Mouse (Mus musculus): ENCODE measurements around the gene Cbx4. TPM values are rescaled to one million over a fixed set of nuclear protein-coding genes. Genes with fewer than 3 reads are reported as not detected.
A peak's percentile ranks its signal among the peaks of the same experiment; 100 is the strongest.

Gene Cbx4
- polyA plus RNA-seq, 1 experiment from 2014 or later, result 2.9 TPM

GRCm38 (mm10) chr11:119127686-119128473 is 41.9 kb upstream of the Cbx4 start:
- no peak overlapping the region for H3K27ac ChIP-seq (ENCODE audit: low read length)
- H3K9me3 ChIP-seq (replicated peaks; ENCODE audit: control insufficient read depth, low read length), result no peaks in the 10 kb centered on the region
- peaks cover 16% of the 10 kb centered on the region for H3K4me1 ChIP-seq (ENCODE audit: control insufficient read depth, low read depth, low read length)
- no peak overlapping the region for H3K9ac ChIP-seq (ENCODE audit: low read depth, low read length)
- no peak overlapping the region for H3K4me3 ChIP-seq (ENCODE audit: low read depth, low read length)
- H3K36me3 ChIP-seq (ENCODE audit: control insufficient read depth, insufficient read depth), result no peaks in the 10 kb centered on the region
- peaks cover 4% of the 10 kb centered on the region for H3K27me3 ChIP-seq (ENCODE audit: control insufficient read depth, insufficient read depth, low read depth, low read length)
- no peak overlapping the region for H3K4me2 ChIP-seq (ENCODE audit: low read depth, low read length)
- peak; percentile 48 for ATAC-seq (ENCODE audit: low read depth)
- 41% methylated on average over 9 of the region's 9 CpGs for WGBS (ENCODE audit: insufficient replicate concordance)

GRCm38 (mm10) chr11:119127147-119127546 is 41.1 kb upstream of the Cbx4 start:
- ATAC-seq (ENCODE audit: low read depth), result no peak
- Histone ChIP-seq H3K4me1 (ENCODE audit: control insufficient read depth, low read depth, low read length) (peaks cover 16% of the 10 kb centered on the region), H3K27me3 (ENCODE audit: control insufficient read depth, insufficient read depth, low read depth, low read length) (peaks cover 4% of the 10 kb centered on the region), H3K36me3 (ENCODE audit: control insufficient read depth, insufficient read depth) (no peaks in the 10 kb centered on the region), H3K27ac (ENCODE audit: low read length) (peak overlapping the region; percentile 46; the same call in 1 of the 2 replicates), H3K9ac (ENCODE audit: low read depth, low read length) (no peak overlapping the region), H3K4me3 (ENCODE audit: low read depth, low read length) (no peak overlapping the region), H3K4me2 (ENCODE audit: low read depth, low read length) (no peak overlapping the region), H3K9me3 (replicated peaks; ENCODE audit: control insufficient read depth, low read length) (no peaks in the 10 kb centered on the region)
- 49% methylated on average over 12 of the region's 12 CpGs for WGBS (ENCODE audit: insufficient replicate concordance)

- Histone ChIP-seq H3K9me3 (replicated peaks; ENCODE audit: control insufficient read depth, low read length) (no peaks in the 10 kb centered on the region), H3K27me3 (ENCODE audit: control insufficient read depth, insufficient read depth, low read depth, low read length) (peaks cover 4% of the 10 kb centered on the region), H3K9ac (ENCODE audit: low read depth, low read length) (0 out of 2 replicates have a peak overlapping the region, but pooled peaks have one; percentile 14), H3K36me3 (ENCODE audit: control insufficient read depth, insufficient read depth) (no peaks in the 10 kb centered on the region), H3K4me2 (ENCODE audit: low read depth, low read length) (peak overlapping the region; percentile 21; the same call in 1 of the 2 replicates), H3K4me1 (ENCODE audit: control insufficient read depth, low read depth, low read length) (peaks cover 18% of the 10 kb centered on the region), H3K27ac (ENCODE audit: low read length) (peak overlapping the region; percentile 49), H3K4me3 (ENCODE audit: low read depth, low read length) (no peak overlapping the region)
- WGBS (ENCODE audit: insufficient replicate concordance), result 26% methylated on average over 23 of the region's 23 CpGs
- ATAC-seq (ENCODE audit: low read depth), result peak; percentile 86
Observed at GRCm38 (mm10) chr11:119125929-119126861, 40.2 kb upstream of the Cbx4 start.

GRCm38 (mm10) chr11:119124536-119124935 is 38.5 kb upstream of the Cbx4 start:
- Histone ChIP-seq H3K36me3 (ENCODE audit: control insufficient read depth, insufficient read depth) (no peaks in the 10 kb centered on the region), H3K4me2 (ENCODE audit: low read depth, low read length) (no peak overlapping the region), H3K4me1 (ENCODE audit: control insufficient read depth, low read depth, low read length) (peaks cover 18% of the 10 kb centered on the region), H3K4me3 (ENCODE audit: low read depth, low read length) (no peak overlapping the region), H3K9ac (ENCODE audit: low read depth, low read length) (no peak overlapping the region), H3K27ac (ENCODE audit: low read length) (no peak overlapping the region), H3K9me3 (replicated peaks; ENCODE audit: control insufficient read depth, low read length) (no peaks in the 10 kb centered on the region), H3K27me3 (ENCODE audit: control insufficient read depth, insufficient read depth, low read depth, low read length) (no peaks in the 10 kb centered on the region; the same call in 1 of the 2 replicates)
- no peak for ATAC-seq (ENCODE audit: low read depth)
- 76% methylated on average over 6 of the region's 6 CpGs for WGBS (ENCODE audit: insufficient replicate concordance)

GRCm38 (mm10) chr11:119123522-119124319 is 37.7 kb upstream of the Cbx4 start:
- Histone ChIP-seq H3K4me2 (ENCODE audit: low read depth, low read length) (no peak overlapping the region), H3K9me3 (replicated peaks; ENCODE audit: control insufficient read depth, low read length) (no peaks in the 10 kb centered on the region), H3K36me3 (ENCODE audit: control insufficient read depth, insufficient read depth) (no peaks in the 10 kb centered on the region), H3K27ac (ENCODE audit: low read length) (no peak overlapping the region), H3K4me1 (ENCODE audit: control insufficient read depth, low read depth, low read length) (peaks cover 18% of the 10 kb centered on the region), H3K27me3 (ENCODE audit: control insufficient read depth, insufficient read depth, low read depth, low read length) (no peaks in the 10 kb centered on the region), H3K4me3 (ENCODE audit: low read depth, low read length) (no peak overlapping the region), H3K9ac (ENCODE audit: low read depth, low read length) (no peak overlapping the region)
- no peak for ATAC-seq (ENCODE audit: low read depth)
- WGBS (ENCODE audit: insufficient replicate concordance), result 42% methylated on average over 5 of the region's 5 CpGs

- 44% methylated on average over 5 of the region's 5 CpGs for WGBS (ENCODE audit: insufficient replicate concordance)
- Histone ChIP-seq H3K9me3 (replicated peaks; ENCODE audit: control insufficient read depth, low read length) (no peaks in the 10 kb centered on the region), H3K27ac (ENCODE audit: low read length) (no peak overlapping the region; the same call in none of the 2 replicates), H3K36me3 (ENCODE audit: control insufficient read depth, insufficient read depth) (no peaks in the 10 kb centered on the region), H3K9ac (ENCODE audit: low read depth, low read length) (no peak overlapping the region), H3K27me3 (ENCODE audit: control insufficient read depth, insufficient read depth, low read depth, low read length) (no peaks in the 10 kb centered on the region), H3K4me3 (ENCODE audit: low read depth, low read length) (no peak overlapping the region), H3K4me2 (ENCODE audit: low read depth, low read length) (no peak overlapping the region), H3K4me1 (ENCODE audit: control insufficient read depth, low read depth, low read length) (peaks cover 14% of the 10 kb centered on the region)
- ATAC-seq (ENCODE audit: low read depth), result no peak
Observed at GRCm38 (mm10) chr11:119122396-119122795, 36.4 kb upstream of the Cbx4 start.

- H3K9ac ChIP-seq (ENCODE audit: low read depth, low read length), result no peak overlapping the region
- H3K4me3 ChIP-seq (ENCODE audit: low read depth, low read length), result no peak overlapping the region
- no peaks in the 10 kb centered on the region for H3K9me3 ChIP-seq (replicated peaks; ENCODE audit: control insufficient read depth, low read length)
- no peak overlapping the region for H3K27ac ChIP-seq (ENCODE audit: low read length)
- no peak overlapping the region for H3K4me2 ChIP-seq (ENCODE audit: low read depth, low read length)
- ATAC-seq (ENCODE audit: low read depth), result no peak
- H3K36me3 ChIP-seq (ENCODE audit: control insufficient read depth, insufficient read depth), result no peaks in the 10 kb centered on the region
- H3K4me1 ChIP-seq (ENCODE audit: control insufficient read depth, low read depth, low read length), result peaks cover 2% of the 10 kb centered on the region
- no peaks in the 10 kb centered on the region for H3K27me3 ChIP-seq (ENCODE audit: control insufficient read depth, insufficient read depth, low read depth, low read length)
- whole genome bisulfite sequencing (ENCODE audit: insufficient replicate concordance), result 42% methylated on average over 7 of the region's 7 CpGs
Observed at GRCm38 (mm10) chr11:119118905-119119304, 32.9 kb upstream of the Cbx4 start.

GRCm38 (mm10) chr11:119117945-119118344 is 31.9 kb upstream of the Cbx4 start:
- H3K4me1 ChIP-seq (ENCODE audit: control insufficient read depth, low read depth, low read length), result peaks cover 2% of the 10 kb centered on the region
- no peak overlapping the region for H3K9ac ChIP-seq (ENCODE audit: low read depth, low read length)
- H3K27me3 ChIP-seq (ENCODE audit: control insufficient read depth, insufficient read depth, low read depth, low read length), result no peaks in the 10 kb centered on the region
- ATAC-seq (ENCODE audit: low read depth), result no peak
- H3K9me3 ChIP-seq (replicated peaks; ENCODE audit: control insufficient read depth, low read length), result no peaks in the 10 kb centered on the region
- no peak overlapping the region for H3K4me3 ChIP-seq (ENCODE audit: low read depth, low read length)
- 45% methylated on average over 7 of the region's 7 CpGs for WGBS (ENCODE audit: insufficient replicate concordance)
- H3K4me2 ChIP-seq (ENCODE audit: low read depth, low read length), result no peak overlapping the region
- H3K27ac ChIP-seq (ENCODE audit: low read length), result no peak overlapping the region
- H3K36me3 ChIP-seq (ENCODE audit: control insufficient read depth, insufficient read depth), result no peaks in the 10 kb centered on the region

Data from liver, embryonic 16.5 days (tissue).